Comparison of ENCODE assay signal across 8 mouse cellular contexts in the genomic region with DNA sequence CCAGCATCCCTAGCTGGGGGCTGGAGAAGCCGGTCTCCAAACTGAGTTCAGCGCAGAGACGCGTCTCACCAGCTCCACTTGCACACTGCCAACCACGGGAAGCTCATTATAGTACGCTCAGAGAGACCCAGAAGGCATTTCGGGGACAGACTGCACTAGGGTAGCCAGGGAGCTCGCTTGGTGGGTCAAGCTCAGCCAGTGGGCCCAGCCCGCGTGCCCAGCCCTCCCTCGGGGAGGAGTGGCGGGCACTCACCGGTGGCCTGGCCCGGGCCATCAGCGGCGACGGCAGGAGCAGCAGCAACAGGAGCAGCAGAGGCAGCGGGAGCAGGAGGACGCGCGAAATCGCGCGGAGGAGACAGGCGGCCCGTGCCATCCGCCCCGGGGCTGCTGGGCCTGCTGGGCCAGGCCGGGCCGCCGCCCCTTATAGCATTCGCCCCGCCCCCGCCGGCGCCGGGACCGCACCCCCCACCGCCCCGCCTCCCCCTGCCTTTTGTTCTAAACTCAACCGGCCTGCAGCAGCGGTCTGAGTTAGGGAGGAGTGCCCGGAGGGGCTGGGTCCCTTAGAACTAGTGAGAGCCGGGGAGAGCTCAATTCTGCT. TPM values are rescaled to one million over a fixed set of nuclear protein-coding genes. Genes with fewer than 3 reads are reported as not detected.
DNase-seq lines count a peak whose midpoint lies in the region; ATAC-seq and TF ChIP-seq lines count a peak whose summit lies in the region.

No protein-coding gene starts in this region.

- WGBS in forebrain, embryonic 11.5 days, result under 1% methylated on average over 29 of the region's 44 CpGs
- WGBS in hindbrain, embryonic 11.5 days, result 2% methylated on average over 39 of the region's 44 CpGs
- WGBS in liver, adult 2 months, result 7% methylated on average over 42 of the region's 44 CpGs

- H3K4me3 ChIP-seq in forebrain, embryonic 11.5 days (ENCODE audit: low read depth, low read length), result peak overlapping the region; percentile 47
- H3K4me3 ChIP-seq in hindbrain, embryonic 11.5 days (ENCODE audit: low read depth, low read length), result peak overlapping the region; percentile 54
- H3K4me3 ChIP-seq in liver, adult 2 months (ENCODE audit: insufficient read depth, low read depth, low read length), result peak overlapping the region; percentile 61; the same call in 1 of the 2 replicates
- H3K4me3 ChIP-seq in myocyte, result peak overlapping the region; percentile 74

- peaks cover 32% of the 10 kb centered on the region for H3K27me3 ChIP-seq in forebrain, embryonic 11.5 days (ENCODE audit: control insufficient read depth, insufficient read depth, low read length)
- peaks cover 31% of the 10 kb centered on the region for H3K27me3 ChIP-seq in hindbrain, embryonic 11.5 days (ENCODE audit: control insufficient read depth, insufficient read depth, low read length)
- no peaks in the 10 kb centered on the region for H3K27me3 ChIP-seq in liver, adult 2 months (ENCODE audit: control insufficient read depth, insufficient read depth, low read length)
- no peaks in the 10 kb centered on the region for H3K27me3 ChIP-seq in myocyte (ENCODE audit: control insufficient read depth, insufficient read depth, insufficient read length)

- no peak for DNase-seq in frontal cortex, postnatal 14 days (ENCODE audit: low spot score in 2 of 2)
- DNase-seq in R1 (ENCODE audit: low read depth, low spot score), result peak; percentile 86
- peak; percentile 88 for DNase-seq in forebrain, embryonic 11.5 days (ENCODE audit: low spot score)
- peak; percentile 77 for DNase-seq in hindbrain, embryonic 11.5 days (ENCODE audit: low spot score)
- DNase-seq in liver, adult 2 months (ENCODE audit: extremely low read depth, low read depth, low spot score), result no peak
- DNase-seq in yolk sac, embryonic 10.5 days (ENCODE audit: low spot score), result peak; percentile 72

- peaks cover 11% of the 10 kb centered on the region for H3K4me1 ChIP-seq in forebrain, embryonic 11.5 days (replicated peaks; ENCODE audit: control insufficient read depth, insufficient read depth, low read length)
- peaks cover 10% of the 10 kb centered on the region for H3K4me1 ChIP-seq in hindbrain, embryonic 11.5 days (replicated peaks; ENCODE audit: control insufficient read depth, insufficient read depth, low read length)
- peaks cover 9% of the 10 kb centered on the region for H3K4me1 ChIP-seq in liver, adult 2 months (ENCODE audit: control insufficient read depth, insufficient read depth, low read length)

- no peak for TF ChIP-seq CTCF in liver, adult 2 months (IDR thresholded peaks at IDR 0.05; ENCODE audit: low read depth, low read length)

- no peaks in the 10 kb centered on the region for H3K36me3 ChIP-seq in forebrain, embryonic 11.5 days (ENCODE audit: control insufficient read depth, insufficient read depth, low read length)
- H3K36me3 ChIP-seq in hindbrain, embryonic 11.5 days (ENCODE audit: control insufficient read depth, insufficient read depth, low read length), result no peaks in the 10 kb centered on the region
- H3K36me3 ChIP-seq in liver, adult 2 months (ENCODE audit: control insufficient read depth, insufficient read depth, low read length), result no peaks in the 10 kb centered on the region
- H3K36me3 ChIP-seq in myocyte (ENCODE audit: control insufficient read depth, insufficient read depth), result peaks cover 8% of the 10 kb centered on the region

- no peak for TF ChIP-seq POLR2A in liver, adult 2 months (IDR thresholded peaks at IDR 0.05; ENCODE audit: extremely low read depth, insufficient read depth, low read length)
- peak; percentile 98 for TF ChIP-seq POLR2A in myocyte (IDR thresholded peaks at IDR 0.05; ENCODE audit: insufficient read length, low read depth)

- peak; percentile 17; the same call in 1 of the 2 replicates for ATAC-seq in frontal cortex, adult (ENCODE audit: low TSS enrichment)
- ATAC-seq in forebrain, embryonic 11.5 days (replicated peaks; ENCODE audit: low FRiP score), result peak; percentile 76
- peak; percentile 63 for ATAC-seq in hindbrain, embryonic 11.5 days (ENCODE audit: low FRiP score)

- no peak overlapping the region for H3K27ac ChIP-seq in forebrain, embryonic 11.5 days (ENCODE audit: low read depth, low read length)
- H3K27ac ChIP-seq in hindbrain, embryonic 11.5 days (ENCODE audit: low read depth, low read length), result no peak overlapping the region
- H3K27ac ChIP-seq in liver, adult 2 months (replicated peaks; ENCODE audit: insufficient read depth, low read depth, low read length), result no peak overlapping the region

- peak overlapping the region; percentile 73 for H3ac ChIP-seq in myocyte (ENCODE audit: control insufficient read depth, insufficient read length)

- H3K9me3 ChIP-seq in forebrain, embryonic 11.5 days (ENCODE audit: control insufficient read depth, low read length), result no peaks in the 10 kb centered on the region
- no peaks in the 10 kb centered on the region for H3K9me3 ChIP-seq in hindbrain, embryonic 11.5 days (ENCODE audit: control insufficient read depth, low read length)

- peak overlapping the region; percentile 85 for H3K9ac ChIP-seq in forebrain, embryonic 11.5 days (ENCODE audit: low read length)
- peak overlapping the region; percentile 88 for H3K9ac ChIP-seq in hindbrain, embryonic 11.5 days (ENCODE audit: low read depth, low read length)
- peak overlapping the region; percentile 82 for H3K9ac ChIP-seq in liver, adult 2 months (ENCODE audit: low read depth, low read length)

- H3K4me2 ChIP-seq in forebrain, embryonic 11.5 days (ENCODE audit: low read depth, low read length, severe bottlenecking), result peak overlapping the region; percentile 95
- peak overlapping the region; percentile 93 for H3K4me2 ChIP-seq in hindbrain, embryonic 11.5 days (replicated peaks; ENCODE audit: low read depth, low read length)
- H3K4me2 ChIP-seq in myocyte (ENCODE audit: low read depth), result peak overlapping the region; percentile 97

- peaks cover 5% of the 10 kb centered on the region; the same call in 1 of the 2 replicates for H3K79me2 ChIP-seq in liver, adult 2 months (ENCODE audit: control insufficient read depth, insufficient read depth, low read length)
- H3K79me2 ChIP-seq in myocyte (ENCODE audit: control insufficient read depth, insufficient read depth), result peaks cover 34% of the 10 kb centered on the region

TF ChIP-seq in myocyte, 11 proteins besides CTCF, POLR2A, EP300 and RAD21:
- peak; percentile 98 for TF ChIP-seq POLR2AphosphoS2 (IDR thresholded peaks at IDR 0.05; ENCODE audit: insufficient read length, low read depth)
- TF ChIP-seq REST (IDR thresholded peaks at IDR 0.05; ENCODE audit: insufficient read depth, insufficient read length), result no peak
- no peak for TF ChIP-seq TCF3 (IDR thresholded peaks at IDR 0.05; ENCODE audit: insufficient read length, low read depth)
- TF ChIP-seq MYOD1 (IDR thresholded peaks at IDR 0.05; ENCODE audit: control insufficient read depth in 1 of 3, insufficient read length in 2 of 3, low read depth in 2 of 3), result peak in 1 of 3 experiments; percentile 13

RNA-seq across cellular contexts. Expression of a gene that starts 0.8 kb away (rescaled TPM):
- polyA plus RNA-seq in forebrain, embryonic 11.5 days (2014; fragmentation: Nextera tagmentation; extraction: Ambion mirVana), result 6.6 and 7.4 TPM in 2 replicates
- polyA plus RNA-seq in hindbrain, embryonic 11.5 days (2014; fragmentation: Nextera tagmentation; extraction: Ambion mirVana), result 8.0 and 9.3 TPM in 2 replicates
- 657 and 788 TPM in 2 replicates for total RNA-seq in liver, adult 2 months (2014; rRNA removed)
- 1,775 and 1,843 TPM in 2 replicates for polyA plus RNA-seq in liver, adult 2 months (2012; rRNA removed)
- 441 TPM for polyA plus RNA-seq in myocyte (2012; fragmentation: generic; extraction: Trizol)

RNA-seq across cellular contexts. Expression of a gene that starts 4.1 kb away (rescaled TPM):
- polyA plus RNA-seq in forebrain, embryonic 11.5 days (2014; fragmentation: Nextera tagmentation; extraction: Ambion mirVana), result 25.1 and 30.0 TPM in 2 replicates
- polyA plus RNA-seq in hindbrain, embryonic 11.5 days (2014; fragmentation: Nextera tagmentation; extraction: Ambion mirVana), result 32.2 and 36.1 TPM in 2 replicates
- total RNA-seq in liver, adult 2 months (2014; rRNA removed), result 0.18 and 1.5 TPM in 2 replicates
- polyA plus RNA-seq in liver, adult 2 months (2012; rRNA removed), result 1.4 and 1.6 TPM in 2 replicates
- polyA plus RNA-seq in myocyte (2012; fragmentation: generic; extraction: Trizol), result 121 TPM

RNA-seq across cellular contexts. Expression of a gene that starts 8.3 kb away (rescaled TPM):
- polyA plus RNA-seq in forebrain, embryonic 11.5 days (2014; fragmentation: Nextera tagmentation; extraction: Ambion mirVana), result 0.39 and 0.52 TPM in 2 replicates
- polyA plus RNA-seq in hindbrain, embryonic 11.5 days (2014; fragmentation: Nextera tagmentation; extraction: Ambion mirVana), result 1.3 and 2.0 TPM in 2 replicates
- total RNA-seq in liver, adult 2 months (2014; rRNA removed), result 0.09 TPM in 1 of 2 replicates, not detected in the other
- polyA plus RNA-seq in liver, adult 2 months (2012; rRNA removed), result 0.11 TPM in 1 of 2 replicates, not detected in the other
- polyA plus RNA-seq in myocyte (2012; fragmentation: generic; extraction: Trizol), result 3.2 TPM

RNA-seq across cellular contexts. Expression of a gene that starts 10.7 kb away (rescaled TPM):
- polyA plus RNA-seq in forebrain, embryonic 11.5 days (2014; fragmentation: Nextera tagmentation; extraction: Ambion mirVana), result 0.76 and 0.79 TPM in 2 replicates
- 0.43 TPM in 1 of 2 replicates, not detected in the other for polyA plus RNA-seq in hindbrain, embryonic 11.5 days (2014; fragmentation: Nextera tagmentation; extraction: Ambion mirVana)
- 0.55 and 1.3 TPM in 2 replicates for total RNA-seq in liver, adult 2 months (2014; rRNA removed)
- polyA plus RNA-seq in liver, adult 2 months (2012; rRNA removed), result 0.73 and 2.0 TPM in 2 replicates
- polyA plus RNA-seq in myocyte (2012; fragmentation: generic; extraction: Trizol), result 0.48 TPM

RNA-seq across cellular contexts. Expression of a gene that starts 10.8 kb away (rescaled TPM):
- 295 TPM in 2 replicates for polyA plus RNA-seq in forebrain, embryonic 11.5 days (2014; fragmentation: Nextera tagmentation; extraction: Ambion mirVana)
- polyA plus RNA-seq in hindbrain, embryonic 11.5 days (2014; fragmentation: Nextera tagmentation; extraction: Ambion mirVana), result 279 and 282 TPM in 2 replicates
- total RNA-seq in liver, adult 2 months (2014; rRNA removed), result 10.9 and 13.6 TPM in 2 replicates
- 15.9 and 18.1 TPM in 2 replicates for polyA plus RNA-seq in liver, adult 2 months (2012; rRNA removed)
- polyA plus RNA-seq in myocyte (2012; fragmentation: generic; extraction: Trizol), result 142 TPM

Comparison
In these comparisons a context has a peak if more than half of its experiments do, and no peak if none do; other contexts are left out.
1. ATAC-seq: peak in every context shown above with its lines; median percentile 76 in forebrain, embryonic 11.5 days; 63 in hindbrain, embryonic 11.5 days; 17 in frontal cortex, adult.
2. DNase-seq: peak in R1 (single experiment), forebrain, embryonic 11.5 days (single experiment), hindbrain, embryonic 11.5 days (single experiment) and yolk sac, embryonic 10.5 days (single experiment); none in frontal cortex, postnatal 14 days (0 of 2) and liver, adult 2 months (single experiment).
3. RNA of a gene that starts 0.8 kb away (polyA plus RNA-seq): 1,775 to 1,843 TPM in liver, adult 2 months and 441 TPM in myocyte (single experiment); 8.0 to 9.3 TPM in hindbrain, embryonic 11.5 days and 6.6 to 7.4 TPM in forebrain, embryonic 11.5 days; every median in the first group is over 10 times any median in the second.
4. RNA of a gene that starts 4.1 kb away (polyA plus RNA-seq): 121 TPM in myocyte (single experiment), 32.2 to 36.1 TPM in hindbrain, embryonic 11.5 days and 25.1 to 30.0 TPM in forebrain, embryonic 11.5 days; 1.4 to 1.6 TPM in liver, adult 2 months; every median in the first group is over 10 times any median in the second.
5. Peak in every context shown above with its lines, with median percentiles within 50 percentile points of each other: H3K4me2 ChIP-seq, H3K4me3 ChIP-seq and H3K9ac ChIP-seq.